Mouse (Mus musculus): ENCODE measurements around the gene Babam1.

GRCm38 (mm10) chr8:71373000-71373399, 23.7 kb upstream of the Babam1 start:
- TF ChIP-seq CTCF (IDR thresholded peaks at IDR 0.05) = no peak
- TF ChIP-seq POLR2A (IDR thresholded peaks at IDR 0.05; ENCODE audit: insufficient read depth, low read depth, low read length) = no peak
- TF ChIP-seq EP300 (IDR thresholded peaks at IDR 0.05; ENCODE audit: insufficient read depth, low read depth, low read length) = no peak

Measured in heart, adult 2 months (tissue).